Comparison of ENCODE assay signal across 8 mouse cellular contexts in the genomic region with DNA sequence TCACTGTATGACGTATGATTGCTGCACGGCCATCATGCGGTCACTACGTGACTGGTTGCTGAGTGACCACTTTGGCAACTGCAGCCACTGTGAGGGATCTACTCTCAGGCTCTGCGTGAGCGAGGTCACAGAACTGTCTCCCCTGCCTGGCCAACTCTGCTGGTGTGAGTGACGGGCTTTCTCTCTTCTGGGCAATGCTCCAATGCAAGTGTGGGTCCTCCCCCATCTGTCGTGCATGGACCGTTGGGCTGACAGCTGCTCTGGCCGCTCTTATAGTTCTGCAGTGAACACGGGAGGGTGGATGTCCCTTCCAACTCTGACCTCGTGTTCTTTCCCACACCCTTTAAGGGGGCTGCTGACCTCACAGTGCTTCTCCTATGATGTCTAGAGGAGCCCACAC. TPM values are rescaled to one million over a fixed set of nuclear protein-coding genes. Genes with fewer than 3 reads are reported as not detected.
DNase-seq lines count a peak whose midpoint lies in the region; ATAC-seq and TF ChIP-seq lines count a peak whose summit lies in the region.

No protein-coding gene starts in this region.

- peak; percentile 62 to 64 for DNase-seq in cerebellum, postnatal 14 days
- DNase-seq in cerebellum, adult 2 months, result no peak
- DNase-seq in Muller cell, postnatal 12 days (ENCODE audit: inconsistent ontology term), result peak; percentile 79
- DNase-seq in kidney, postnatal 14 days, result peak; percentile 84
- no peak for DNase-seq in natural killer cell, adult 2 months (ENCODE audit: low spot score in 2 of 2)
- no peak for DNase-seq in testis, postnatal 14 days (ENCODE audit: low spot score)

- no peaks in the 10 kb centered on the region for H3K36me3 ChIP-seq in heart, embryonic 12.5 days
- H3K36me3 ChIP-seq in midbrain, embryonic 15.5 days (replicated peaks), result no peaks in the 10 kb centered on the region

- H3K4me1 ChIP-seq in cerebellum, adult 2 months (ENCODE audit: control insufficient read depth, insufficient read depth, low read length), result peaks cover 6% of the 10 kb centered on the region
- peaks cover 86% of the 10 kb centered on the region for H3K4me1 ChIP-seq in heart, embryonic 12.5 days (replicated peaks)
- peaks cover 7% of the 10 kb centered on the region for H3K4me1 ChIP-seq in midbrain, embryonic 15.5 days

- no peaks in the 10 kb centered on the region for H3K9me3 ChIP-seq in heart, embryonic 12.5 days (replicated peaks)
- no peaks in the 10 kb centered on the region for H3K9me3 ChIP-seq in midbrain, embryonic 15.5 days

- TF ChIP-seq POLR2A in cerebellum, adult 2 months (IDR thresholded peaks at IDR 0.05; ENCODE audit: borderline replicate concordance, insufficient read depth, low read length), result no peak

- no peak overlapping the region for H3K4me3 ChIP-seq in cerebellum, adult 2 months (replicated peaks; ENCODE audit: insufficient read depth, low read depth, low read length)
- no peak overlapping the region for H3K4me3 ChIP-seq in heart, embryonic 12.5 days
- no peak overlapping the region for H3K4me3 ChIP-seq in midbrain, embryonic 15.5 days

- H3K27me3 ChIP-seq in cerebellum, adult 2 months (ENCODE audit: control insufficient read depth, insufficient read depth, low read length), result no peaks in the 10 kb centered on the region
- H3K27me3 ChIP-seq in heart, embryonic 12.5 days (replicated peaks), result no peaks in the 10 kb centered on the region
- H3K27me3 ChIP-seq in midbrain, embryonic 15.5 days (replicated peaks), result no peaks in the 10 kb centered on the region

- ATAC-seq in heart, embryonic 12.5 days (ENCODE audit: insufficient number of reproducible peaks, low FRiP score), result 0 out of 2 replicates have a peak, but pooled peaks have one; percentile 35
- no peak for ATAC-seq in midbrain, embryonic 15.5 days (replicated peaks)

- no peak for TF ChIP-seq CTCF in cerebellum, adult 2 months (IDR thresholded peaks at IDR 0.05; ENCODE audit: borderline replicate concordance, insufficient read depth, low read depth, low read length)

- no peak overlapping the region for H3K27ac ChIP-seq in cerebellum, adult 2 months (ENCODE audit: insufficient read depth, low read length)
- H3K27ac ChIP-seq in heart, embryonic 12.5 days (ENCODE audit: poor library complexity, severe bottlenecking), result peak overlapping the region; percentile 82
- 0 out of 2 replicates have a peak overlapping the region, but pooled peaks have one; percentile 9 for H3K27ac ChIP-seq in midbrain, embryonic 15.5 days

- peak overlapping the region; percentile 9; the same call in 1 of the 2 replicates for H3K4me2 ChIP-seq in heart, embryonic 12.5 days
- no peak overlapping the region for H3K4me2 ChIP-seq in midbrain, embryonic 15.5 days

- WGBS in cerebellum, adult 2 months, result 11% methylated on average over 12 of the region's 12 CpGs
- WGBS in heart, embryonic 12.5 days, result 40% methylated on average over 12 of the region's 12 CpGs
- 58% methylated on average over 12 of the region's 12 CpGs for WGBS in midbrain, embryonic 15.5 days

- H3K9ac ChIP-seq in heart, embryonic 12.5 days, result no peak overlapping the region
- H3K9ac ChIP-seq in midbrain, embryonic 15.5 days, result no peak overlapping the region

RNA-seq across cellular contexts. Expression of a gene that starts 6.4 kb away (rescaled TPM):
- polyA plus RNA-seq in cerebellum, adult 2 months (2012; rRNA removed), result 87.1 and 93.0 TPM in 2 replicates
- 139 and 146 TPM in 2 replicates for polyA plus RNA-seq in heart, embryonic 12.5 days (2016; fragmentation: Nextera tagmentation; extraction: Ambion mirVana)
- 71.8 and 75.7 TPM in 2 replicates for polyA plus RNA-seq in midbrain, embryonic 15.5 days (2015; fragmentation: Nextera tagmentation; extraction: Ambion mirVana)

RNA-seq across cellular contexts. Expression of a gene that starts 13.0 kb away (rescaled TPM):
- polyA plus RNA-seq in cerebellum, adult 2 months (2012; rRNA removed), result not detected in 2 replicates
- polyA plus RNA-seq in heart, embryonic 12.5 days (2016; fragmentation: Nextera tagmentation; extraction: Ambion mirVana), result 0.28 TPM in 1 of 2 replicates, not detected in the other
- polyA plus RNA-seq in midbrain, embryonic 15.5 days (2015; fragmentation: Nextera tagmentation; extraction: Ambion mirVana), result not detected in 2 replicates

RNA-seq across cellular contexts. Expression of a gene that starts 30.8 kb away (rescaled TPM):
- 2.1 and 2.6 TPM in 2 replicates for polyA plus RNA-seq in cerebellum, adult 2 months (2012; rRNA removed)
- 18.4 and 23.2 TPM in 2 replicates for polyA plus RNA-seq in heart, embryonic 12.5 days (2016; fragmentation: Nextera tagmentation; extraction: Ambion mirVana)
- 4.6 and 6.7 TPM in 2 replicates for polyA plus RNA-seq in midbrain, embryonic 15.5 days (2015; fragmentation: Nextera tagmentation; extraction: Ambion mirVana)

RNA-seq across cellular contexts. Expression of a gene that starts 54.9 kb away (rescaled TPM):
- polyA plus RNA-seq in cerebellum, adult 2 months (2012; rRNA removed), result 147 and 155 TPM in 2 replicates
- 16.4 and 17.3 TPM in 2 replicates for polyA plus RNA-seq in heart, embryonic 12.5 days (2016; fragmentation: Nextera tagmentation; extraction: Ambion mirVana)
- polyA plus RNA-seq in midbrain, embryonic 15.5 days (2015; fragmentation: Nextera tagmentation; extraction: Ambion mirVana), result 164 and 168 TPM in 2 replicates

RNA-seq across cellular contexts. Expression of a gene that starts 56.9 kb away (rescaled TPM):
- polyA plus RNA-seq in cerebellum, adult 2 months (2012; rRNA removed), result 10.5 and 11.6 TPM in 2 replicates
- polyA plus RNA-seq in heart, embryonic 12.5 days (2016; fragmentation: Nextera tagmentation; extraction: Ambion mirVana), result 20.4 TPM in 2 replicates
- polyA plus RNA-seq in midbrain, embryonic 15.5 days (2015; fragmentation: Nextera tagmentation; extraction: Ambion mirVana), result 15.6 and 17.6 TPM in 2 replicates

Comparison
In these comparisons a context has a peak if more than half of its experiments do, and no peak if none do; other contexts are left out.
1. DNase-seq: peak in cerebellum, postnatal 14 days (2 of 2), Muller cell, postnatal 12 days (single experiment) and kidney, postnatal 14 days (single experiment); none in cerebellum, adult 2 months (0 of 2), natural killer cell, adult 2 months (0 of 2) and testis, postnatal 14 days (single experiment).